Mouse (Mus musculus): Measurements from ENCODE around the gene Kcne4.
"Not testable (repeated sequence)": the region's sequence is repeated elsewhere in the genome, so short reads cannot be mapped to it uniquely, and the experiment has no call there.

The Kcne4 gene

DNA sequence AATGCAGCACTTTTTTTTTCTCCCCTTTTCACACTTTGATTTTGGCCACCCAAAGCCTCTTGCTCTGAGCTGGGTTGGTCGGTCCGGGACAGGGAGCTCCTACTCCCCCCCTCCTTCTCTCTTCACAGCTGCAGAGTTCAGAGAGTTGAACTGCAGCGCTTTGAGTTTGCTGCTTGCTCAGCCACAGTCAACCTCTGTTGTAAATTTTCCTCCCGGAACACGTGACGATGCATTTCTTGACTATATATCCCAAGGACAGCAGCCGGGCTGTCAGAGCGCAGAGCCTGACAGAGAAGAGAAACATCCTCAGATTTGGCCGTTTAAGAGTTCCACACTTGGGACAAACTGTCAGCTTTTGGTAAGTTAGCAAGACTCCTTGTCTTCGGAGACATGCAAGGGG lies at the start of gene Kcne4:
TSS of gene Kcne4 (plus strand) at position 120 of the 400 bp plus-strand sequence.
- no peak for DNase-seq (ENCODE audit: low spot score)

DNA sequence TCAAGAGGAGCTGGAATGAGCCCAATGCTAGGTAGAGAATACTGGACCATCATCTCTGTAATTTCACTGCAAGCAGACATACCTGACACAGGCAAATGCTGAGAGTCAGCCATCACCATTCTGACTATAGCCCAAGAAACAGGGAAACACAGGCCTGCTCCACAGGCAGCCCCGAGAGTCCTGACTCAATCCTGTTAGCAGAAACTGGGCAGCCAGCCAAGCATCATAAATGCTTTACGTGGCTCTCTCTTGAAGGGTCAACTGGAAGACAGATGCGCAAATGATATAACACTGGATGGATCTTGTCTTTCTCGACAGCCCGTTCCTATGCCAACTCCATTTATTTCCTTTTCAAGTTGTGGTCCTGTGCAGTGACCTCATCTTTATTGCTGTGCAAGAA lies 34.7 kb upstream of the Kcne4 start:
- no peak for DNase-seq (ENCODE audit: low spot score)

DNA sequence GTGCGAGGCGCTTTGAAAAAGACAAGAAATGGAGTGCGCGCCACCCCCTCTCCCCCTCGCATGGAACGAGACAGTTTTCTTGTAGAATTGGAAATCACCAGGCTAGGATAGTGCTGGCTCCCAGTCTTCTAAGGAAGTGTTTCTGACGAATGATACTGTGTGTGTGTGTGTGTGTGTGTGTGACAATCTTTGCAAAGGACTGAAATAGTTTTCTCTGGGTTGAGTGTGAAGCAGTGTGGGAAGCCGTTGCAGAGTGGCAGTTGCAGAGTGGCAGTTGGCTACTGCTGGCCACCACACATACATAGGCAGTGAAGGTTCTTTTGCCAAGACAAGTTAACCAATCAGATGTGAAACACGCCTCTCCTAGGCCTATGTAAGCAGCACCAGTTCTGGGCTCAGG lies 31.6 kb upstream of the Kcne4 start:
- not testable (repeated sequence) for DNase-seq (ENCODE audit: low spot score)

- DNase-seq (ENCODE audit: low spot score), result no peak
These were observed 26.8 kb upstream of the Kcne4 start for GRCm38 (mm10) chr1:78789744-78790143.

DNA sequence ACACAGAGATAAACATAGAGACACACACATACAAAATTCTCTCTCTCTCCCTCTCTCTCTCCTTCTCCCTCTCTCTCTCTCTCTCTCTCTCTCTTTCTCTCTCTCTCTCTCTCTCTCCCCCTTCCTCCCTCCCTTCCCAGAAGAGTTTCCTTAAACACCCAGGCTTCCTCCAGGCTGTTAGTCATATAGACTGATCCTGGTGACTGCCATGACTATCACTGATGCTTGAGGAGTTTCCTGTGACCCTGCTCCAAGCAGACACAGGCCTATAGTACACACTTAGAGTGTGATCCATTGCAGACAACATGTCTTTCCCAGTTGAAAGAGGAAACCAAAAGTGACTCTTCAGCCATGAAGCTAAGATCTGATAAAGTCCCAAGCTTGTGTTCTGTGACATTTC lies 9.1 kb upstream of the Kcne4 start:
- DNase-seq (ENCODE audit: low spot score), result no peak

- DNase-seq (ENCODE audit: low spot score), result no peak
These were observed 6.7 kb upstream of the Kcne4 start for GRCm38 (mm10) chr1:78809819-78810218.

- DNase-seq (ENCODE audit: low spot score), result no peak
These were observed 5.7 kb upstream of the Kcne4 start for GRCm38 (mm10) chr1:78810904-78811303.

DNA sequence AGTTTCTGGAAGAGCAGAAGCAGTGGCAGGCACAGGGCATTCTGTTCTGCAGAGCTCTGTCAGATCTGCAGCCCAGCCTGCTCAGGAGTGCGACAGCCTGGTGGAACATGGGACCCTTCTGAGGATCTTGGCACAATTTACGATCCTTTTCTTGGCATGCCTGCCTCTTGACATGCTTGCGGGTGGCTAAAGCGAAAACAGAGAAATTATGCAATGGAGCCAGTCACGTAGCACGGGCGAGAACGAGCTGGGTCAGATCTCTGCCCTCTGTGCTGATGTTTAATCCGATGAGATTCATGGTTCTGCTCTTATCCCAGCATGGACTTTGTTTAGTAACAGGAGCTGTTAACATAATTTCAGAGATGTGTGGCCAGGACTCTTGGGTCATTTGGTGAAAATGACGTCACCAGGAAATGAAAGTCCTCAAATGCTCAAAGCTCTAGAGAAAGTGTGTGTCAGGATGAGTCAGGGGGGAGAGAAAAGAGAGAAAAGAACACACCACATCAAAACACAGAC lies 4.5 kb upstream of the Kcne4 start:
- no peak for DNase-seq (ENCODE audit: low spot score)

DNA sequence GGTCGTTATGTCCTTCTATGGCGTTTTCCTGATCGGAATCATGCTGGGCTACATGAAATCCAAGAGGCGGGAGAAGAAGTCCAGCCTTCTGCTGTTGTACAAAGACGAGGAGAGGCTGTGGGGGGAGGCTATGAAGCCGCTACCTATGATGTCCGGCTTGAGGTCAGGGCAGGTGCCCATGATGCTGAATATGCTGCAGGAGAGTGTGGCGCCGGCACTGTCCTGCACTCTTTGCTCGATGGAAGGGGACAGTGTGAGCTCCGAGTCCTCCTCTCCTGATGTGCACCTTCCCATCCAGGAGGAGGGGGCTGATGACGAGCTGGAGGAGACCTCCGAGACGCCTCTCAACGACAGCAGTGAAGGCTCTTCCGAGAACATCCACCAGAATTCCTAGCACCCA lies 1.2 kb downstream of the Kcne4 start:
- DNase-seq (ENCODE audit: low spot score), result no peak

DNA sequence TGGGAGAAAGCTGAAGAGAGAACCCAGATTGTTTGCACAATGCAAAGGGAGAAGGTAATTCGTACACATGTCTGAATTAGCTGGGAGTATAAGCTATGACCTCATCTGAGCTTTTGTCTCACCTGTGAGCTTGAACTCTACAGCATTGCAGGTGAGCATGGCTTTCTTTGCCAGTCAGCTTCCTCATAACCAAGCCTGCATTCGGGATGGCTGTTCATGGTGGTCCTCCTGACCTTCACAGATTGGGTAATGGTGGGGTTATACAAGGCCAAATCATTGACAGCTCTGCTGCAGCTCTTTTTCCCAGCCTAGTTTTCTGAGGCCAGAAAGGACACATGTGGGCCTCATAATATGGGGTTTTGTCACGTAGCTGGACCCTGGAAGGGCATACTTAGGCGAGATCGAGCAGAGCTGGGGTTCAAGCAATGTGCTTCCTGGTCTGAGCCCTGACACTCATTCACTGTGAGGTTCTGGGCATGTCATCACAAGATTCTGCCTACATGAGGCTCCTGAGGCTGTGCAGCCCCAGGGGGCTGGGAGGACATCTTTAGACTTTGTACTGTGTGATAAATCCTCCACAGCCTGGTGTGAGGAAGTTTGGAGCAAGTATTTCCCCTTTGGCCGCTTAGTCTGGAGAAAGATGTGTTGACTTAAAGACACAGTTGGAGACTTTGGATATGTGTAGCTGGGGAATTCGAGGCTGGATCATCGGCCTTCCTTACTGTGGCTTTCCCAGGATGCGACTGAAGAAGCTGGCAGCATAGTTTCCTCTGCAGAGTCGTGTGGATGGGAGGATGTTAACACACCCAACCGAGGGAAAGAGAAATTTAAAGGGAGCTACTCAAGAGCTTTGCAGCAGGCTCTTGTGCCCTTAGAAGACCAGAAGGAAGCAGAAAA lies 2.3 kb downstream of the Kcne4 start:
- DNase-seq (ENCODE audit: low spot score), result no peak

DNA sequence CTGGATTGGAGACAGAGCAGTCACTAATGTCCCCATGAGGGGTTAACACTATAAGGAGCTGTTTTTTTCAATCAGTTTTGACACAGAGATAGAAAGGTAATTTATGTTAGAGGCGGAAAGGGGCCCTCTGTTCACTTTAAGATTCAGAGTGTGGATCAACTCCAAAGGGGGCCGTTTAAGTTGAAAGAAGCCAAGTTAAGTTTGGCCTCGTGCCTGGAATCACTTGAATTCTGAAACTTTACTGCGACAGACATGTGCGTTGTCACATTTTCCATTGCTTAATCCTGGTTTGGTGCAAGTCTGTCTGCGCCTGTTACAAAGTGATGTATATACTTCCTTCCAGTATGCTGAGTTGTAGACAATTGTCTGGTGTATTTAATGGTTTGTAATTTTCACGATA lies 3.0 kb downstream of the Kcne4 start:
- DNase-seq (ENCODE audit: low spot score), result no peak

DNA sequence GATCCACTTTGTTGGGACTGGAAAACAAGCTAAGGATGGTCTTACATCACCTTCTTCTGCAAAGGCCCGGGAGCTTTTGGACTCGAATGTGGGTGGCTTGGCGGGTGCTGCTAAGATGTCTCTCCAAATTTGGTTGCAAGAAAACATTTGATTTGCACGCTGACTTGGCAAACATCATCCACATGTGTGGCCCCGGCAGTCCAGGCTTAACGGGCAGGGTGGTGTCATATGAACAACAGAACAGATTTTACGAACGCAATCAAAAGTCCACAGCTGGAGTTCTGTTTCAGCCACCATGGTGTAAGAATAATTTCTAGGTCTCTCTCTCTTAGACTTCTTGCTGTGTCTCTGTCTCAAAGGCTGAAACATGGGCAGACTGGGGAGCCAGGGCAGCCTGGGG lies 3.6 kb downstream of the Kcne4 start:
- no peak for DNase-seq (ENCODE audit: low spot score)

- DNase-seq (ENCODE audit: low spot score), result no peak
These were observed 4.6 kb downstream of the Kcne4 start for GRCm38 (mm10) chr1:78821111-78821510.

GRCm38 (mm10) chr1:78821733-78822430 lies 5.3 kb downstream of the Kcne4 start:
- DNase-seq (ENCODE audit: low spot score), result no peak

DNA sequence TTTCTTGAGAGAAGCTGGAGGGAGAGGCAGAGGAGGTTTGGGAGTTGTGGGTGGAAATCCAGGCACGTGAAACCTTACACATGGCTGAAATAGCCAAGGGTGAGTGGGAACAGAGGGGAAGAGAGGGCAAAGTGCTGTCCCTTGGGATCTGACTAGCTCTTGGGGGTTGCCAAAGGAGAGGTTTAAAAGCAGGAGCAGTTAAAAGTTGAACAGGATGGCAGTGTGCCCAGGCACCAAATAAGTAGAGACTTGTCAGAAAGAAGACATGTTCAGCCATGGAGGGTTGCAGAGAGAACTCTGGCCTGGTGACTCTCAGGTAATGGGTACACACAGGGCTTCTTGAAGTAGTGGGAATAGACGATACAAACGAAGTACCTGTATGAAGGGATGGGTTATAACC lies 8.7 kb downstream of the Kcne4 start:
- no peak for DNase-seq (ENCODE audit: low spot score)

DNA sequence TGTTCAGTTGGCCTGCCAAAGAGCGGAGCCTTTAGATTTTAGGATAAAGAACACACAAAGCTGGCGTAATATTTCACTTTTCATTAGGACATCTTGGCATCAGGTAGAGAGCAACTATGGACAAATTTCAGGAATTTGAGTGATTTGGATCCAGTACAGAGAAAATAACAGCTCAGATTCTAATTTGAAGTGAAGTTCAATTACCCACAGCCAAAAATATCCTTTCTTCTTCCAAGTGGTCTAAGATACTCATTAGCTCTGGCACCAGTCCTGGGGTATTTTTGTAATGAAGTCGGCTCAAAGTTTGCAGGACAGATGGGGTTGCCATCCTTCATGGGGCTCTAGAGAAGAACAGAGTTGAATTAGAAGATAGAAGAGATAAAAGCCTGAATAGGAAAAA lies 21.9 kb downstream of the Kcne4 start:
- no peak for DNase-seq (ENCODE audit: low spot score)

- no peak for DNase-seq (ENCODE audit: low spot score)
These were observed 24.2 kb downstream of the Kcne4 start for GRCm38 (mm10) chr1:78840769-78841168.

- DNase-seq (ENCODE audit: low spot score), result no peak
These were observed 29.1 kb downstream of the Kcne4 start for GRCm38 (mm10) chr1:78845661-78846060.

DNA sequence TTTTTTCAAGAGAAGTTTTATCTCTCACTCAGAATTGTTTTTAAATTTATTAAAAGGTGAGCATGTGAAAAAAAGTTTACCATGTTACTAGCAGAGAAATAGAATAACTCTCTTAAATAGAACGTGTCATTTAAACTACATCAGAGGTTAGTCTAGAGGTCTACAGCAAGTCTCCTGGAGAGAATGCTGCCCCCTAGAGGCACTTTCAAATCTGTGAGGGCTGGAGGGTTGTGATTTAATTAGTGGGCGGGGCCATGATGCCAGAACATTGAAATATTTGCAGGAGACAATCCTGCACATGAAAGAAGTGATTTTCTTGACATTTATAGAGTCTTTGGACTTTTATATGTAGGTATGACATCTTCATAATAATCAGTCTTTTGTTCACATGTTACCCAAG lies 29.9 kb downstream of the Kcne4 start:
- DNase-seq (ENCODE audit: low spot score), result no peak

DNA sequence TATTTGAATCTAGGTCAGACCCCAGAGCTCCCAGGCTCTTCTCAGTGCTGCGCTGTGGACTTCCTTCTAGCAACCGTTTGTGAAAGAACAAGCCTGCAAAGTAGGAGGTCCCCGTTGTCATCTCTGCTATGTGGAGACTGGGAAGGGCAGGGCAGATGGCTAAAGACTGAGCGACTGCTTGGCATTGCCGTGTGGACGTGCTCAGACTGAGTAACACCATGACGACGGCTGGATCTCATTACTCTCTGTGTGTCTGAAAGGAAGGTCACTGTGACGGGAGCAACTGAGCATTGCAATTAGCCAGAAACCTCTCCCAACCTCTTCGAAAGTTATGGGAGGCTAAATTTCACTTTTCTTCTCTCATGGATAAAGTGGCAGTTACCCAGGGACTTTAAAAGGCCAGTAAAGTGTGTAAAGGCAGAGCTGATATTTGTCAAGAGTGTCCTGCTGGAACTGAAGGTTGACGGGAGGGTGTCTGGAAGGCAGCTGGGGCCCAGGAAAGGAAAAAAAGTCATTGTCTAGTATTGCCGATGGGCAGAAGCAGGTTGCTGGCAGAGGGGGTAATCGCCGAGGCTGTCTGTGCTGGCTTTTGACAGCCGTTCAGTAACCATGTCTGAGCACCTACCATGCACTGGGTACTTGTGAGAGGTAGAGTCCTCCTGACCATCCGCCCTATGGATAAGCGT lies 36.0 kb downstream of the Kcne4 start:
- no peak for DNase-seq (ENCODE audit: low spot score)

- no peak for DNase-seq (ENCODE audit: low spot score)
These were observed 36.5 kb downstream of the Kcne4 start for GRCm38 (mm10) chr1:78853094-78853445.

DNA sequence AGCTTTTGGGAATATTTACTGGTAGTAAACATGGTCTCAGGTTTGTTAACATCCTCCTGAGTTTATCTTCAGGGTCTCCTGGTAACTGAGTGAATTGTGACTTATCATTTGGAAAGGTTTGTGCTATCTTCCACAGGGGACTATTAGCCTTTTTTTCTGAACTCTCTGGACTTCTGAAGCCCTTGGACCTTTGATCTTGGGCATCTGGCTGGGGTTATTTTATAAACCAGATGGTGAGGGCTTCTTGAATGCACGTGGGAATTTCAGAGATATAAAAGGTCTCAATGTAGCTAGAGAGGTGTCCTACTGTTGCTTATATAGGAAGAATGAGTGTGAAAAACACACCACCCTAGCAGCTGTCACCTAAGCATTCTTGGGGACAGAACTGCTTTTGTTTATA lies 37.7 kb downstream of the Kcne4 start:
- DNase-seq (ENCODE audit: low spot score), result no peak

GRCm38 (mm10) chr1:78859573-78859972 lies 43.0 kb downstream of the Kcne4 start:
- DNase-seq (ENCODE audit: low spot score), result no peak
